Mouse (Mus musculus): ENCODE measurements at regions not wholly inside any gene's neighbourhood (a gene's known extent, or its start where the extent isn't known, plus 50 kb on each side); places are given as distances from the start of the nearest gene placed in this dataset.
A peak's percentile ranks its signal among the peaks of the same experiment; 100 is the strongest.

DNA sequence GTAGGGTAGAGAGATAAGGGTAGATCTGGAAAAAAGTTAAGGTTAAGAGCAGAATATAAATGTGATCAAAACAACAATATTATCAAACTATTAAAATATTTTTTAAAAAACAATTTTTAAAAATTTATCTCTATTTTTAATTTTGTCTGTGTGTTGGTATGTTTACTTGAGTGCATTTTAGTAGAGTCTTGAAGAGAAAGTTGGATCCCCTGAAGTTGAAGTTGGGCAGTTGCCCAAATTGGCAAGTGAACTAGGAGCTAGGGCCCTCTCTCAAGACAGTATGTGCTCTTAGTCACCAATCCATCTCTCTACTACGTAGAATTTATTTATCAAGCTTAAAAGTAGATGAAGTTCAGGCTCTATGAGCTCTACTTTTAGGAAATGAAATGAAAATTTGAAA lies 59.9 kb downstream of the Adamts1 start:
- DNase-seq = no peak

DNA sequence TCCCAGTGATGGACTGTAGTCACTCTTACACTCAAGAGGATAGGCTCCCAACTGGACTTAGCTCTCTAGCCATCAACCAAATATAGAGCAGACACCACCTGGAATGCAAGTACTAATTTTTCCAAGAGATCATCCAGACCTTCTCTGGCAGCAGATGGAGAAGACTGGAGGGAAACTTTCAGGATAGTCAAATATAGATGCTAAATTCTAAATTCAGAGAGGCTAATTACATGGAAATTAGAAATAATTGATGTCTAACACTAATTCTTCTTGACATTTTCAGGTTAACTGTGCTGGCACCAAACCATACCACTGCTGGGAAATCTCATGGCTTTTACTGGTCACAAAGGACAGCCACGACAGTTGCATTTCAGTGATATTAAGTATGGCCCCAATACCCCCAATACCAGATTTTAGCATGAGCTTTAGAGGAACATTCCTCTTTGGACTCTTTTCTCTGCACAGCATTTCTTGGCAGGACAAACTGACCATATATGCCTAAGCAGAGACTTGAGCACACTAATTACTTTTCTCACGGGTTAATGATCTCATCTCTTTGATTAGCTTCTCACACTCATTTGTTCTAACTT lies 64.2 kb downstream of the Adamts1 start:
- no peak for DNase-seq

DNA sequence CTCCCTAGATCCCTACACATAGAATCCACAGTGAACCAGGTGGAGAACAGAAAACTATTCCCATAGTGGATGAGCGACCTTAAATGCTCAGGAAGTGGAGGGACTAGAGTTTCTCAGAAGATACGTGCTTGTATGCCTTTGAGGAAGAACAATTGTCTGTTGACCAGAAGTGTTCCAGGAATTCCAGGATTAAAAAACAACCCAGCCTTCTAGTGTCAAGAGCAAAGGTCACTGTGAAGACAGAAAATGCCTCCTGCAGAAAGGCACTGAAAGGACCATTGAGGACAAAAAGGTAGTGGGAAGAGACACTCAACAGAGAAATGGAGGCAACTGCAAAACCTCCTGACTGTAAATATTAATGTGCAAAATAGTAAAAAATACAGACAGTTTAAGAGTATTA lies 74.9 kb downstream of the Adamts1 start:
- DNase-seq = no peak

DNA sequence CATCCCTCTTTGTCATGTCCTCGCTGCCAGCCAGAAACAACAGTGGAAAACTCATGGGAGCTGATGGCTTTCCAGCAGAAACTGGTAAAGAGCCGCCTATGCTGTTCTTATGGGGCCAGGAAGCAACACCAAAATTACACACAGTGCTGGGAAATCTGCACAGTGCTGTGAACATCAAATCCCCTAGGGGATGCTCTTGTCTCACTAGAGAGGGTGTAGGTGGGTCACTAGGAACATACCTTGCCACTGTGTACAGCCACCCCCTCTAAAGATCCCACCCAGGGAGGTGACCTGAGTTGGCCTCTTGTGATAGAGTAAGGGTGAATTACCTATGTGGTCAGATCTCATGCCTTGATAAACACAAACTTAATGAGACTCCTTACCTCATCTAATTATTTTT lies 80.9 kb downstream of the Adamts1 start:
- DNase-seq = no peak

DNA sequence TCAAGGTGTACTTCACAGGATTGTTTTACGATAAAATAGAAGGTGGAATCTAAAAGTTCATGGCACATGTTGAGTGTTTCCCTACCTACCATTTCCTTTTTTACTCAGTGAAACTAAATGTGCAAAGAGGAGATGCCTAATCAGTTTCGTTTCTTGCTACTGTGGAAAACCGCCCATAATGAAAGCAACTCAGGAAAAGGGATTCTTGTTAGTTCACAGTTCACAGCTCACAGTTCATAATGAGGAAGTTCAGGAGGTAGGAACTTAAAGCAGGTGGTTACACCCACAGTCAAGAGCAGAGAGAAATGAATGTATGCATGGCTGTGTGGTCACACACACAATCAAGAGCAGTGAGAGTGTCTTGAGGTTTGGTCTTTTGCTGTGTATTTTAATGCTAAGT lies 90.6 kb downstream of the Adamts1 start:
- no peak for DNase-seq

DNA sequence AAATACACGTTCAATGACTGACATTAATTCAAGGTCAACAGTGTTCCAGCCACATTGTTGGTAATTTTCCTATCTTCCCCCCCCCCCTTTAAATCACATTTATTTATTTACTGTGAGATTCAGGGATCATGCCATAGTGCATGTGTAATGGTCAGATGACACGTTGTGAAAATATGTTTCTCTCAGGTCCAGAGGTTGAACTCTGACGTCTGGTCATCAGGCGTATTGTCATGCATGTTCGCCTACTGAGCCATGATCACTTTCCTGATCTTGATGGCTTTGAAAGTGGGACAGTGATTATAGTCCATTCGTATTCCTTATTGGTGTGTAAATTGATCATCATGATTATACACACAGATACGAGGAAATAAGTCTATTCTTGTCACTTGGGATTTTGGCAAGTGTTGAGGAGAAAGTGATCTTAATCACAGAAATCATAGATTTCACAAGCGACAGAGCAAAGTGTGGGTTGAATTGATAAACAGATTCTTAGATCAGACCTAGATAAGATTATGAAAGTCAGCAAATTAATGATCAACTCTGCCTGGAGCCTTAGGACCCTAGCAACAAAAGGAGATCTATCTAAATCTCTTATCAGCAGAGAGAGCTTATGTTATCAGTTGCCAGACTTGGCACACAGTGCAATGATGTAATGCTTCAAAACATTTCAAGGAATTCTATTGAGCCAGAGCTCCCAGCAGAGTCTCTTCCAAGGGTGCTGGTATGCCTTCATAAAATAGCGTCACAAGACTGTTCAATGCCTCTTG lies 98.5 kb downstream of the Adamts1 start:
- no peak for DNase-seq

DNA sequence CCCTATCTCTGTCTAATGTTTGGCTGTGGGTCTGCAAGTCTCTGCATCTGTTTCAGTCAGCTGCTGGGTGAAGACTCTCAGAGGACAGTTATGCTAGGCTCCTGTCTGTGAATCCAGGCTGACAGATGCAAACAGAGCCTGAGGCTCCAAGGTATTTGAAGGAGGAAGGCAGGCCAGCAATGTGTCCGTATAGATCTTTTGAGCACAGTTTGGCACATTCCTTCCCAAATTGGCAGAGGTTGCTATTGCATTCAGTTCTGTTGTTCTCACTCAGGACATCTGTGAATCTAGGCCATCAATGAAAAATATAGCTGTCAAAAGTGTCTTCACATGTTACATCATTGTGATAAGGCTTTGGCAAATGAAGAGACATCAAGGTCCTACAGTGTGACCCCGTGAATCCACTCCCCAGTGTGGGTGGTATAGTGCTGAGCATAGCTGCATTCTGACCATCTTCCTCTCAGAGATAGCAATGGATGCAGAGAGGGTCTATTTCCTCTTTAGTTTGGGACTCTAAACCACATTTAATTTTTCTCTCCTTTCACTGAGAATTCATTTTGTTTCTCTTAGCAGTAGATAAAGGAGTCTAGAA lies 99.9 kb downstream of the Adamts1 start:
- DNase-seq = no peak

DNA sequence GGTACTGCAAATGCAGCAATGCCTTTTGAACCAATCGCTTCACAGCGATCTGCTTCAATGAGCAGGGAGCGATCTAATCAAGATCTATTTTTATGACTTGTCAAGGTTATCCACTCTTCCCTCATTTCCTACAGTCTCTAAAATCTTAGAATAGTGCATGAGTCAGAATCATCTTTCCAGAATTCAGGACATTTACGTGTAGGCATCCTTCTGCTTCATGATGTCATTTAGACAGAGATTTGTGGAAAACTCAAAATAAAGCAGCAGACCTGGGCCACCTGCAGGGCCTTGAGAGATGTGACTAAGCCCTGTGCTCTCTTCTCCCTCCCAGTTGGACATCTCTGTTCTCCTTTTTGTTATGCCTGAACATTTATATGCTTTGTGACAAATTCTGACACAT lies 103.6 kb downstream of the Adamts1 start:
- DNase-seq = peak; percentile 18

DNA sequence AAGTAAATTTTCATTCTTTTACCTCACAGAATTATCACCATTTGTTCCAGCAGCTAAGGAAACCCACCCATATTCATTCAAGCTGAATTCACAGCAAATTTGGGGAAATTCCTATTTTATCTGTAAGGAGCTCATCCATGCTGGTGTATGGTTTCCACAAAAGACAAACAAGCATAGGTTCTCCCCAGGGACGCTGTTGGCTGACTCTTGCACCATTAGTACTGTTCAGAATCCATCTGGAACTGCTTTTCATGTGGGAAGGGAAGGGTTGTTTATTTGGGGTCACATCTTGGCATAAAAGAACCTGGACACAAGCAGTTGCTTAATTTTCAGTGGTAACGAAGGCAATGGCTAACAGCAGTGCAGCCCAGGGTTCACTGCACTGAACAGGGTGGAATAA lies 120.2 kb downstream of the Adamts1 start:
- DNase-seq = no peak

DNA sequence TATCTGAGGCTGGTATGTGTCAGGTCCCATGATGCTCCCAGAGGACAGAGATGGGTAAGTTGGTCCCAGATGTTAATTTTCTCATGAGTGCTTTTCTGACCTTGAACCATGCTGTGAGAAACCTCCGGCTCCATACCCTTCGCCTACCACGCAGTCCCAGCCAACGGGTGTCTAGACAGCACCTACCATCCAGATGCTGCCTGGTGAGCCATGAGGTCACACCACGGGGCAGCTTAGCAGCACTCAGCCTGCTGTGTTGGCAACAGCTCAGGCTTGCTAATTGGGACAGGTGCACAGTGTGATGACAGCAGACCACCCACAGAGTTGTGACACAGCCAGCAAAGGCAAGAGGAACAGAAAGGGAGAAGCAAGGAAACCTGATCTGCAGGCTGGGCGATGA lies 122.6 kb downstream of the Adamts1 start:
- no peak for DNase-seq

DNA sequence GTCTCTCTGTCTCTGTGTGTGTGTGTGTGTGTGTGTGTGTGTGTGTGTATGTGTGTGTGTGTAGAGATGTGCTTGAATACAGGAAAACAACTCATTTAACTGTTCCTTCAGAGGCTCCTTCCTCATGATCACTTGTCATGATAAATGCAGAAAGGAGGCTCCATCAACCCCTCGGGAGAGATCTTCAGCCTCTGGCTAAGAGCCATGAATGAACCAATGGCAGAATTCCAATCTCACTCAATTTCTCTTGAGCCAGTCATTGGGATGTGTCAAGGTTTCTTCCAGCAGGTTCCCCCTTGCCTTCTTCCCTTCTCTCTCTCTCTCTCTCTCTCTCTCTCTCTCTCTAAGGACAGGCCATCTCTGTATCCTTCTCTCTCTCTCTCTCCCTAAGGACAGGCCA lies 124.1 kb downstream of the Adamts1 start:
- DNase-seq = no peak

DNA sequence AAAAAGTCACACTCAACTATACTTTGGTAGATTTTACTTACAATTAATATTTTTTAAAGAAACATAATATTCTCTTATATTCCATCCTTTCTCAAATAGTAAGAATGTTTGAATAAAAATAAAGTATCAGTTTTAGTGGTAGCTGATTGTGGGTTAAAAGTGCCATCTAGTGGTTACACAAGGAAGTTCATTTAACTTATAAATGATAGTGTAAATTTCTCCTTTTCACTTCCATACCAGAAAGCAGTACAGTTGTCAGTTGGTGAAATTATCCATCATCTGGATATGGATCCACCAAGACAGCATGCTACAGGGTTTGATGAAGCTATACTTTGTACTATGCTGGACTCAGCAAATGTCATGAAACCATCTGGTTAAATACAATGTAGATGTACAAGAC lies 124.7 kb downstream of the Adamts1 start:
- no peak for DNase-seq

DNA sequence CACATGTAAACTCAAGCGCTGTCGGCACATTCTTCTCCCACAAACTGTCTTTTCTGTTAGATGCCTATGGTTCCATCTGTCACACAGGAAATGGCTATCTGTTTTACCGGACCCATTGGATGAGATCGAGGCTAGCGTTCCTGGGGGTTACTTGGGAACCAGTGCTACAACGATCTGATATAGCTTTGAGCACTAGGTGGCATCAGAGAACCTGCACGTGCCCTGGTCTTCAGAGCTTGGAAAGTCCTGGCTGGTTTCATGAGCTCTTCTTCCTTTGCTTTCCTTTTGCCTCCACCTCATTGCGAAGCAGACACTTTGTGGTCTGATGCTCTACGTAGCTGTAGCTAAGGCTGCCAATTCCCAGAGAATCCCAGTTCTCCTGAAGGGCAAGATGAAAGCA lies 123.8 kb upstream of the Cyyr1 start:
- DNase-seq = peak; percentile 25

DNA sequence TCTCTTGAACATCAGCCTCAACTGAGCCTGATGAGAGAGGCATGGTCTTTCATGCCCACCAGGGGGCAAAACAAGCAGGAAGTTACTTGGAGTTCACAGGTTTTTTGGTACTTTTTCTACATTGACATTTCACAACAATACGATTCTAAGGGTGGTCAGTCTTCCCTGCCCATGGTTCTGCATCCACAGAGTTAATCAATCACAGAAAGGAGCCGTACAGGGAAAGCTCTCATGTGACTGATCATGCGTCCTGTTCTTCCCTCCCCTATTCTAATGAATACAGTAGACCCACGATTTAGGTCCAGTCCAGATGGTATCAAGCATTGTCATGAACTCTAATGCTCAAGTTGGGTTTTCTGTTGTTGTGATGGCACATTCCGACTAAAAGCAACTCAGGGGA lies 115.6 kb upstream of the Cyyr1 start:
- no peak for DNase-seq

DNA sequence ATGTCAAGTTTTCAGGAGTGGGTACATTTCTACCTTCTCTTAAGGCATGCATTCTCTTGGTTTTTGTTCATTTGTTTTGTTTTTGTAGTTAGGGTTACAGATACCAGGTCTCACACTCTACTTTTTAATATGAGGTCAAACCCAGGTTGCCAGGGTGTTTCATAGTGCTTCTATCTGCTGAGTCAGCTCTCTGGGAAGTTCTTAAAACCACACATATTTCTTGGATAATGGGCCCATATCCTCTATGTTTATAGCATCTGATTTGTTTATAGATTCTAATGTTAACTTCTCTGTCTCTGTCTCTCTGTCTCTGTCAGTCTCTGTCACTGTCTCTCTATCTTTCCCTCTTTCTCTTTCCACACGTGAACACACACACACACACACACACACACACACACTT lies 114.6 kb upstream of the Cyyr1 start:
- DNase-seq = no peak

DNA sequence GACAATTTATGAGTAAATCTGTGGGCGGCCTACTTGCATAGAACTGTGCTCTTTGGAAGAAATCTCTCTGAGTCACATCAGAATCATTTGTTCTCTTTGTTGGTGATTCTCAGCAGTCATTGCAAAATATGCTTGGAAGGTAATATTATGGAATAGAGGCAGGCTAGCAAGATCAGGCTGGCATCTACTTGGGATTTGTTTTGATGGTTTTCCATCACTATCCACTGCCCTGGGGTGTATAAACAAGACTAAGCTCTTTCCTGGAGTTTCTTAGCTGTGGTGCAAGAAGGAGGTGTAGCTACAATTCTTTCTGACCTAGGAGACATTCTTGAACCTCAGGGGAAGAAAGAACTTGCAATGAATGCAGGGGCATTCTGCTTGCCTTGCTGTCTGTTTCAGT lies 96.3 kb upstream of the Cyyr1 start:
- no peak for DNase-seq

DNA sequence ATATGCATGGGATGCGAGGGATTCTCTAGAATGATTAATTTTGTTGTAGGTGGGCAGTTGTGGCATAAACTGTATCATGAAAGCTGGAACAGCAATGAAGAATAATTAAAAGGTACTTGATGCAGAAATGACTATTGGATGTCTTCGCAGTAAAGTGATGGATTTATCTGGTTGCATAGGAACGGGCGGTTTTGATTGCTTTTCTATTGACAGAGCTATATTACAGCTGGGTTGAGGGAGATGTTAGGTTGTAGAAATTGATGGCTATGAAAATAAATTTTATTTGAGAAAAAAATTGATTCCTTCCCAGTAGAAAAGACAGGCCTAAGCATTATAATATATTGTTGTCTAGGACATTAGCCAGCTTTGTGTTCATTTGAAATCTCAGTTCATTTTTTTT lies 87.8 kb upstream of the Cyyr1 start:
- no peak for DNase-seq

DNA sequence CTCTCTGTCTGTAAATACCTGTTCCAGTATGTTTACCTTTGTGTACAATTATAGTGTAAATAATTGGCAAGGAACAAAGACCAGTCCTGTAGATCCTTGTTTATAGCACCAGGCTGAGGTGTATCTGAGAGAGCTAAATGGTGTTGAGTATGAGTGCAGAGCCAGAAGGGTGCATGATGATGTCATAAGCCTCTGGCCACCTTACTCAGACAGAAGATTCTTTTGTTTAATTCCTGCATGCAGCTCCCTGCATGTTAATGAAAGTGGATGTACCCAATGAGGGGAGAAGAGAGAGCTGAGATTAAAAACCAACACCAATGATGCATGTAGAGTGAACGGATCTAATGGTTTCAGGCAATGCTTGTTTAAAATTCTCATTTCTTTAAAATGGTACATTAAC lies 83.9 kb upstream of the Cyyr1 start:
- DNase-seq = no peak

DNA sequence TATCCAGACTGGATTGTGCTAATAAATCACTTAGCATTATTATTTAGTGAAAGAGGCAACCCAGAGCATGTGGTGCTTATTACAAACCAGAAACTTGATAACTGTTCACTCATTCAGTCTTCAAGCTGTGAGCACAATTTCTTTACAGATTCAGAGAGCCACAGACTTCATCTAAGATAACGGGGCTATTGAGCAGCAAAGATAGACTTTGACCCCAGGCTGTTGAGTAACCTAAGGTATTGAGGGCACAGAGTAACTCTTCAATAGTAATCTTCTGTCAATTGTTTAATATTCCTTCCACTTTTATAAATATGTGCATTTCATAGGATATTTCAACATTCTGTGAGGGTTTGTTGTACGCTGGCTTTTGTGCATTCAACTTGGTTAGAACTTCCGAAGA lies 76.5 kb upstream of the Cyyr1 start:
- no peak for DNase-seq

DNA sequence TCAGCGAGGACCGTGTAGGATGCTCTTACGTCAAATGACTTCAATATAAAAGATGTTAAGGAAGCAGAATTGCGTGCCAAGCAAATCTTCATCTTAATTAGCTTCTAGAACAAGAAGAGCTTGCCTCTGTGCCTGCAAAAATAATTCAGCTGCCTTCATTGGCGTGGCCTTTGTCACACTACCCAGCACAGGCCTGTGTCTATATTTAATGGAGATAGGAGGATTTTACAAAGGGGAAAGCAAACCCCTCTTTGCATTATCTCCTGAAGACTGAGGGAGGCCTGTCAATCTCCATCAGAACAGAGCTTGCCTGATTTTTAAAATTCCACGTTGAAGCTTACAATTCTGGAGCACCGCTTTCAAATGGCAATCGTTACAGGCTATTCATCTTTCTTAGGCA lies 71.3 kb upstream of the Cyyr1 start:
- DNase-seq = no peak

DNA sequence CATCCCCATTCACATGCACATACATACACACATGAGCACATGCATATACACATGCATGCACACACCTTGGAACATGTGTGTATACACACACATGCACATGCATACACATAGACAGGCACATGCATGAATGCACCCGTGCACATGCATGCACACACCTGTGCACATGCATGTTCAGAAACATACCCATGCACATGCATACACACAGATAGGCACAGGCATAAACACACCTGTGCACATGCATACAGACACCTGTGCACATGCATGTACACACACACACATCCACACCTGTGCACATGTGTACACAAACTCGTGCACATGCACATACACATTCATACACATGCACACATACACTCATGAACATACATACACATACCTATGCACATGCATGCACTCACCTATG lies 50.9 kb upstream of the Cyyr1 start:
- no peak for DNase-seq

All from right cerebral cortex, adult 18-20 months (tissue).